Mouse (Mus musculus): ENCODE measurements around the gene Cav3. TPM values are rescaled to one million over a fixed set of nuclear protein-coding genes. Genes with fewer than 3 reads are reported as not detected.

The Cav3 gene
- polyA plus RNA-seq (2014; fragmentation: Nextera tagmentation; extraction: Ambion mirVana) = 0.35 and 0.86 TPM in 2 replicates

DNA sequence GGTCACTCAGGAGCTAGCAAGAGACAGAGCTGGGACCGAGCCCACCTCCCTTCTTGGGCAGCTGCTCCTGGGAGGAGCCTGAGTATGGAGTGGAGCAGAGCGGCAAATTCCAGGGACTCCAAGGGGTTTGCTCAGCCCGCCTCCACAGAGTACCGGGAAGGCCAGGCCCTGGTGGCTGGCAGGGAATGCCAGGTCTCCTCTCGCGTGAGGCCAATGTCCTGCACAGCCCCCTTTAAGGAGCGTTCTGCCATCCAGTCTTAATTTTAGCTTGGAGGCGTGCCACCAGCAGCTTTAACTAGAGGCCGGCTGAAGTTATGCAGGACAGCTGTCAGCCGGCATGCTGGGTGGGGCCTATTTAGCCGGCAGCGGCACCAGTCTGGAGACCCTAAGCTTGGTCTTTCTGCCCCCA, at the start of gene Cav3:
Cav3 (plus strand) TSS at position 165 of the 409 bp plus-strand sequence.
- Histone ChIP-seq H3K4me3 (ENCODE audit: low read depth, low read length) (no peak within 1 kb of the TSS), H3K27me3 (ENCODE audit: control insufficient read depth, insufficient read depth, low read length) (no peaks in the 10 kb centered on the region), H3K9ac (ENCODE audit: low read length) (no peak within 1 kb of the TSS), H3K9me3 (ENCODE audit: control insufficient read depth, low read length) (no peaks in the 10 kb centered on the region), H3K36me3 (ENCODE audit: control insufficient read depth, insufficient read depth, low read length) (no peaks in the 10 kb centered on the region), H3K4me1 (ENCODE audit: control insufficient read depth, insufficient read depth, low read length) (no peaks in the 10 kb centered on the region), H3K27ac (ENCODE audit: low read depth, low read length) (no peak within 1 kb of the TSS), H3K4me2 (ENCODE audit: low read depth) (no peak within 1 kb of the TSS)
- DNase-seq (ENCODE audit: low spot score) (no peak), ATAC-seq (ENCODE audit: insufficient read depth, low FRiP score, low TSS enrichment) (no peak)
- 78% methylated on average over 12 of the region's 12 CpGs for WGBS

DNA sequence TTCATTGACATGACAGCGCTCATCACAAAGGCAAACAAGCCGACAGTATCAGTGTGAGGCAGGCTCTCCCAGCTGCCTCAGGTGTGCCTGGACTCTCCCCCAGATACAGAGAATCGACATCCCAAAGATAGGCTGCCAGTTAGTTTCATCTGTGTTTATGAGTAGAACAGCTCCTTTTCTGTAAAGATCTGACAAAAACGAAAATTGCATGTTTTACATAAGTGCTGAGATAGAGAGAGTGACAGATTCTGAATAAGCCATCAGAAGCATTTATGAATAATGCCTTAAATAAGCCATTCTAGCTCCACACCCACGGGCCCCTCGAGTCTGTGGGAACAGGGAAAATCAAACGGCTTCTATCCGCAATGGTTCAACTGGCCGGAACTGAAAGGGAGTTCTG, 40.0 kb upstream of the Cav3 start:
- Histone ChIP-seq H3K4me1 (ENCODE audit: control insufficient read depth, insufficient read depth, low read length) (no peaks in the 10 kb centered on the region), H3K9me3 (ENCODE audit: control insufficient read depth, low read length) (no peaks in the 10 kb centered on the region), H3K9ac (ENCODE audit: low read length) (no peak overlapping the region), H3K4me3 (ENCODE audit: low read depth, low read length) (no peak overlapping the region), H3K36me3 (ENCODE audit: control insufficient read depth, insufficient read depth, low read length) (no peaks in the 10 kb centered on the region), H3K4me2 (ENCODE audit: low read depth) (no peak overlapping the region), H3K27ac (ENCODE audit: low read depth, low read length) (no peak overlapping the region), H3K27me3 (ENCODE audit: control insufficient read depth, insufficient read depth, low read length) (no peaks in the 10 kb centered on the region)
- no peak for DNase-seq (ENCODE audit: low spot score)
- 86% methylated on average over 9 of the region's 9 CpGs for WGBS
- no peak for ATAC-seq (ENCODE audit: insufficient read depth, low FRiP score, low TSS enrichment)

DNA sequence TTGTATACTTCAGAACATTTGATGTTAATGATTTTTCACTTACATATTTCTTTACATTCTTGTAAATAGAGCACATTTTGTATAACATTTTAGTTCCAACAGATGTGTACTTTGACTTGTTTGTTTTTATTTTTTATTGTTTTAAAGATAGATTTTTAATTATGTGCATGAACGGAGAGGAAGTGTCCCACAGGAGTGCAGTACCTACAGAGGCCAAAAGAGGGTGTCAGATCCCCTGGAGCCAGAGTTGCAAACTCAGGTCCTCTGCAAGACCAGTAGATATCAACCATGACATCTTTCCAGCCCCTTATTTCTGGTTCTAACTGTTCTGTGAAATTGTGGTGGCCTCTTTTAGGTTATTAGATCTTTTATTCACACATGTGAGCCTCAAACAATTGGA, 38.4 kb upstream of the Cav3 start:
- Histone ChIP-seq H3K36me3 (ENCODE audit: control insufficient read depth, insufficient read depth, low read length) (no peaks in the 10 kb centered on the region), H3K4me2 (ENCODE audit: low read depth) (no peak overlapping the region), H3K9me3 (ENCODE audit: control insufficient read depth, low read length) (no peaks in the 10 kb centered on the region), H3K4me3 (ENCODE audit: low read depth, low read length) (no peak overlapping the region), H3K9ac (ENCODE audit: low read length) (no peak overlapping the region), H3K4me1 (ENCODE audit: control insufficient read depth, insufficient read depth, low read length) (no peaks in the 10 kb centered on the region), H3K27ac (ENCODE audit: low read depth, low read length) (no peak overlapping the region), H3K27me3 (ENCODE audit: control insufficient read depth, insufficient read depth, low read length) (no peaks in the 10 kb centered on the region)
- DNase-seq (ENCODE audit: low spot score) (no peak), ATAC-seq (ENCODE audit: insufficient read depth, low FRiP score, low TSS enrichment) (no peak)
- whole genome bisulfite sequencing = 96% methylated on average over 1 of the region's 1 CpGs

DNA sequence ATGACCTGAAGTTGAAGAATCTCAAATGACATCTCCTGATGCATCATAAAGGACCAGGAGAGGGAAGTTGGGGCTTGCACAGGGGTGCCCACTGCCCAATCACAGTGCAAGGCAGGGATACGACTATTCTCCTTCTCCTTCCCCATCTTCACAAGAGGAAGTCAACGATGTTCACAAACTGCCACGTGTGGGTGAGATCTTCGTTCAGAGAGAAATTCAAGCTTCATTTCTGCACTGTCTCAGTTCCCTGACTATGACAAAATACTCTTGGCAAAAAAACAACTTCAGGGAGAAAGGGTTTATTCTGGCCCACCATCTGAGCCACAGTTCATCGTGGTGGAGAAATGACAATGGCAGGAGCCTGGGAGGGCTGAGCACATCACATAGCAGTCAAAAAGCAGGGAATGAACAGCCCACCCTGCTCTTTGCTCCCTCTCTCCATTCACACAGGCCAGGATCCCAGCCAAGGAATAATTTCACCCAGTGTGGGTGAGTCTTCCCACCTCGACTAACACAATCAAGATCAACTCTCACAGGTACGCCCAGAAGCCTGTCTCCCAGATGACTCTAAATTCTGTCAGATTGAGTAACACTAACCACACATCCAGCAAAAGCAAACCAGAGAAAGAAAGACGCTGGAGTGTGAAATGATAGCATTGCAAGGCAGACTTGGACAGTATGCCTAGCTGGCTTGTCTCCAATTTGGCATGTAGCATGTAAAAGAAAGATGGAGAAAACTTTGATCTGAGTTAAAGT, 35.4 kb upstream of the Cav3 start:
- ATAC-seq (ENCODE audit: insufficient read depth, low FRiP score, low TSS enrichment) = no peak
- Histone ChIP-seq H3K27ac (ENCODE audit: low read depth, low read length) (no peak overlapping the region), H3K4me3 (ENCODE audit: low read depth, low read length) (no peak overlapping the region), H3K27me3 (ENCODE audit: control insufficient read depth, insufficient read depth, low read length) (no peaks in the 10 kb centered on the region), H3K36me3 (ENCODE audit: control insufficient read depth, insufficient read depth, low read length) (no peaks in the 10 kb centered on the region), H3K9me3 (ENCODE audit: control insufficient read depth, low read length) (no peaks in the 10 kb centered on the region), H3K4me2 (ENCODE audit: low read depth) (no peak overlapping the region), H3K9ac (ENCODE audit: low read length) (no peak overlapping the region), H3K4me1 (ENCODE audit: control insufficient read depth, insufficient read depth, low read length) (no peaks in the 10 kb centered on the region)
- WGBS = 89% methylated on average over 8 of the region's 8 CpGs
- DNase-seq (ENCODE audit: low spot score) = no peak

- no peak for ATAC-seq (ENCODE audit: insufficient read depth, low FRiP score, low TSS enrichment)
- 73% methylated on average over 6 of the region's 6 CpGs for WGBS
- no peaks in the 10 kb centered on the region for H3K4me1 ChIP-seq (ENCODE audit: control insufficient read depth, insufficient read depth, low read length)
- no peak overlapping the region for H3K27ac ChIP-seq (ENCODE audit: low read depth, low read length)
- no peaks in the 10 kb centered on the region for H3K36me3 ChIP-seq (ENCODE audit: control insufficient read depth, insufficient read depth, low read length)
- DNase-seq (ENCODE audit: low spot score) = no peak
- H3K9ac ChIP-seq (ENCODE audit: low read length) = no peak overlapping the region
- no peak overlapping the region for H3K4me3 ChIP-seq (ENCODE audit: low read depth, low read length)
- no peaks in the 10 kb centered on the region for H3K9me3 ChIP-seq (ENCODE audit: control insufficient read depth, low read length)
- H3K27me3 ChIP-seq (ENCODE audit: control insufficient read depth, insufficient read depth, low read length) = no peaks in the 10 kb centered on the region
- no peak overlapping the region for H3K4me2 ChIP-seq (ENCODE audit: low read depth)
Measured at GRCm38 (mm10) chr6:112426018-112426732, 33.1 kb upstream of the Cav3 start.

- H3K9ac ChIP-seq (ENCODE audit: low read length) = no peak overlapping the region
- WGBS = 89% methylated on average over 3 of the region's 3 CpGs
- no peaks in the 10 kb centered on the region for H3K27me3 ChIP-seq (ENCODE audit: control insufficient read depth, insufficient read depth, low read length)
Measured at GRCm38 (mm10) chr6:112445675-112446074, 13.6 kb upstream of the Cav3 start.

DNA sequence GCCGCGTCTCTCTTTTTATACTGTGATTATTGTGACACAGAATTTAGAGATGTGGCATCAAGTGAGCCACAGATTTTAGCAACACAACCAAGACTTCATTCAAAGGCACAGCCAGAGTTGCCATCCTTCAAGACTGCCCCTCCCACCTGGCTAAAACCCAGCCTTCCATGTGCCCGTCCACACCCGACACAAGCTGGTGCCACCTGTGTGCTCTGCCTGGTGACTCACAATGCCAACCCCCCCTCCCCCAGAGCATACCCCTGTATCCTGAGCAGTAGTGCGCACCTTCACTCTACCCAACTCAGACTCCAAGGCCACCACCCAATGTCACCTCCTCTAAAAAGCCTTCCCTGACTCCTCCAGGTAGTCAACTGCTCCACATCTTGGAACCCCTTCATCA, 2.2 kb downstream of the Cav3 start:
- Histone ChIP-seq H3K27me3 (ENCODE audit: control insufficient read depth, insufficient read depth, low read length) (no peaks in the 10 kb centered on the region), H3K36me3 (ENCODE audit: control insufficient read depth, insufficient read depth, low read length) (no peaks in the 10 kb centered on the region), H3K4me2 (ENCODE audit: low read depth) (no peak overlapping the region), H3K27ac (ENCODE audit: low read depth, low read length) (no peak overlapping the region), H3K4me3 (ENCODE audit: low read depth, low read length) (no peak overlapping the region), H3K9ac (ENCODE audit: low read length) (no peak overlapping the region), H3K4me1 (ENCODE audit: control insufficient read depth, insufficient read depth, low read length) (no peaks in the 10 kb centered on the region), H3K9me3 (ENCODE audit: control insufficient read depth, low read length) (no peaks in the 10 kb centered on the region)
- DNase-seq (ENCODE audit: low spot score) = no peak
- 96% methylated on average over 5 of the region's 5 CpGs for WGBS
- no peak for ATAC-seq (ENCODE audit: insufficient read depth, low FRiP score, low TSS enrichment)

More at GRCm38 (mm10) chr6:112445675-112446074, 13.6 kb upstream of the Cav3 start:
- Histone ChIP-seq H3K4me1 (ENCODE audit: control insufficient read depth, insufficient read depth, low read length) (no peaks in the 10 kb centered on the region), H3K9me3 (ENCODE audit: control insufficient read depth, low read length) (no peaks in the 10 kb centered on the region), H3K4me3 (ENCODE audit: low read depth, low read length) (no peak overlapping the region), H3K27ac (ENCODE audit: low read depth, low read length) (no peak overlapping the region), H3K4me2 (ENCODE audit: low read depth) (no peak overlapping the region), H3K36me3 (ENCODE audit: control insufficient read depth, insufficient read depth, low read length) (no peaks in the 10 kb centered on the region)
- DNase-seq (ENCODE audit: low spot score) (no peak), ATAC-seq (ENCODE audit: insufficient read depth, low FRiP score, low TSS enrichment) (no peak)

- Histone ChIP-seq H3K9ac (ENCODE audit: low read length) (no peak overlapping the region), H3K4me2 (ENCODE audit: low read depth) (no peak overlapping the region), H3K4me1 (ENCODE audit: control insufficient read depth, insufficient read depth, low read length) (no peaks in the 10 kb centered on the region), H3K9me3 (ENCODE audit: control insufficient read depth, low read length) (no peaks in the 10 kb centered on the region), H3K27ac (ENCODE audit: low read depth, low read length) (no peak overlapping the region), H3K4me3 (ENCODE audit: low read depth, low read length) (no peak overlapping the region), H3K36me3 (ENCODE audit: control insufficient read depth, insufficient read depth, low read length) (no peaks in the 10 kb centered on the region), H3K27me3 (ENCODE audit: control insufficient read depth, insufficient read depth, low read length) (no peaks in the 10 kb centered on the region)
- 85% methylated on average over 6 of the region's 6 CpGs for WGBS
- no peak for ATAC-seq (ENCODE audit: insufficient read depth, low FRiP score, low TSS enrichment)
- no peak for DNase-seq (ENCODE audit: low spot score)
Measured at GRCm38 (mm10) chr6:112463331-112463730, 4.0 kb downstream of the Cav3 start.

DNA sequence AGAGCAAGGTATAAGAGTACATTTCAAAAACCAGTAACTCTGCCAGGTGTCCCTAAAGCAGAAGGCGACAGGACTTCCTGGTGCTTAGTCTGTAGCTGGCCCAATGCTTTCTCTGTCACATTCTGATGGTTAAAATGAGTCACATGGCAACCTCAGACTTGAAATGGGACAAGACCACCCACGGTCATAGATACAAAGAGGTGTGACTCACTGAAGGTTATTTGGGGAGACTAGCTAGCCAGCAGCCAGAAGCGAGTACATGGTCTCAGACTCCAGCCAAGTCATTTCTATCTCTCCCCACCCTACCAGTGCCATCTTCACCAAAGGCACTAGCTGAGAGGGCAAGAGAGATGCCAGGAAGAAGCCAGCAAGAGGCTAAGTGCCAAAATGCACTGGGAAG, 6.1 kb downstream of the Cav3 start:
- Histone ChIP-seq H3K4me3 (ENCODE audit: low read depth, low read length) (no peak overlapping the region), H3K27me3 (ENCODE audit: control insufficient read depth, insufficient read depth, low read length) (no peaks in the 10 kb centered on the region), H3K36me3 (ENCODE audit: control insufficient read depth, insufficient read depth, low read length) (no peaks in the 10 kb centered on the region), H3K4me1 (ENCODE audit: control insufficient read depth, insufficient read depth, low read length) (no peaks in the 10 kb centered on the region), H3K9me3 (ENCODE audit: control insufficient read depth, low read length) (no peaks in the 10 kb centered on the region), H3K4me2 (ENCODE audit: low read depth) (no peak overlapping the region), H3K27ac (ENCODE audit: low read depth, low read length) (no peak overlapping the region), H3K9ac (ENCODE audit: low read length) (no peak overlapping the region)
- ATAC-seq (ENCODE audit: insufficient read depth, low FRiP score, low TSS enrichment) (no peak), DNase-seq (ENCODE audit: low spot score) (no peak)
- WGBS = 89% methylated on average over 3 of the region's 3 CpGs

Data from neural tube, embryonic 11.5 days (tissue).